In the genomic region with DNA sequence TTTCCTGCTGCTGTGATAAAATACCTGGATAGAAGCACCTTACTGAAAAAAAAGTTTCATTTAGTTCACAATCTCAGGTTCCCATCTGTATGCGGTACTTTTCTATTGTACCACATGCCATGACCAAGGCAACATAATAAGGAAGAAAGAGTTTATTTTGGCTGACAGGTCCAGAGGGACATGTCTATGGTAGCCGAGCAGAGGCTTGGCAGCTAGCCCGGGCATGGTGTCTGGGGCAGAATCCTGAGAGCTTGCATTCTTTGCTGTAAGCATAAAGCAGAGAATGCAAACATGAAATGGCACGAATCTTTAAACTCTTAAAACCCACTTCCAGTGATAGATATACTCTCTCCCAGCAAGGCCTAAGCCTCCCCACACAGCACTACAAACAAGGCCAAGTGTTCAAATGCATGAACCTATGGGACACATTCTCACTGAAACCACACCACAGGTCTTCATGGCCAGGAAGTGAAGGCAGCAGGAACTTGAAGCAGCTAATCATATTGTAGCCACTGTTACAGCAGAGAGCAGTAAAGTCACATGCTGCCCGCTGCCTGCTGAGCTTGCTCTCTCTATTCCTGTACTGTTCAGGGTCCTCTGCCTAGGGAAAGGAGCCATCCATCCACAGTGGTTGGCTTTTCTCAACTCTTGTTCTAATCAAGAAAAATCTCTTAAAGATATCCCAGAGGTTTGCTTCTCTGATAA, we compare ENCODE assay signal across 9 mouse cellular contexts. TPM values are rescaled to one million over a fixed set of nuclear protein-coding genes. Genes with fewer than 3 reads are reported as not detected.
DNase-seq lines count a peak whose midpoint lies in the region; ATAC-seq and TF ChIP-seq lines count a peak whose summit lies in the region.
"Had no signal": no experiment of that assay in that cellular context is flagged by ENCODE, and none has a peak within 500 bp of the region (broad histone marks: within the 10 kb centered on the region; RNA-seq: fewer than 3 reads in every experiment).

No protein-coding gene starts in this region.

- H3K4me2 ChIP-seq in stomach, postnatal 0 days (replicated peaks; ENCODE audit: low read depth): no peak overlapping the region; the same call in 1 of the 2 replicates

- H3K36me3 ChIP-seq in stomach, postnatal 0 days (ENCODE audit: control insufficient read depth, insufficient read depth, low read length): no peaks in the 10 kb centered on the region

- peak; percentile 45 for ATAC-seq in stomach, postnatal 0 days (ENCODE audit: low FRiP score, low TSS enrichment)
- no peak for ATAC-seq in monocyte, adult 5-6 weeks (replicated peaks; ENCODE audit: insufficient number of reproducible peaks, low FRiP score, low TSS enrichment, poor library complexity, severe bottlenecking)

- peak overlapping the region; percentile 38; the same call in 1 of the 2 replicates for H3K9ac ChIP-seq in stomach, postnatal 0 days (ENCODE audit: low read length)

- WGBS in stomach, postnatal 0 days: 35% methylated on average over 5 of the region's 5 CpGs

- TF ChIP-seq CTCF in stomach, postnatal 0 days (IDR thresholded peaks at IDR 0.05; ENCODE audit: low read depth): peak; percentile 29

- H3K4me1 ChIP-seq in stomach, postnatal 0 days (replicated peaks; ENCODE audit: control insufficient read depth, insufficient read depth): peaks cover 6% of the 10 kb centered on the region; the same call in 1 of the 2 replicates

- no peaks in the 10 kb centered on the region for H3K9me3 ChIP-seq in stomach, postnatal 0 days (ENCODE audit: control insufficient read depth, low read length)

- peak; percentile 52 for DNase-seq in adrenal gland, postnatal 14 days
- no peak for DNase-seq in adrenal gland, adult 8-10 months
- DNase-seq in thymus, postnatal 14 days: peak; percentile 24
- no peak for DNase-seq in thymus, adult 18-20 months
- DNase-seq in kidney, postnatal 10 days: peak; percentile 79
- no peak for DNase-seq in stomach, postnatal 0 days (ENCODE audit: low spot score)
- DNase-seq in thymus, postnatal 25 days: no peak

- H3K27me3 ChIP-seq in stomach, postnatal 0 days (ENCODE audit: control insufficient read depth, insufficient read depth, low read length): no peaks in the 10 kb centered on the region

- no peak for TF ChIP-seq EP300 in stomach, postnatal 0 days (optimal IDR thresholded peaks at IDR 0.05)

- H3K27ac ChIP-seq in stomach, postnatal 0 days (replicated peaks): peak overlapping the region; percentile 83

- no peak overlapping the region for H3K4me3 ChIP-seq in stomach, postnatal 0 days (ENCODE audit: low read depth, low read length)
- H3K4me3 ChIP-seq: myocyte had no signal

RNA-seq across cellular contexts. Expression of a gene that starts 22.2 kb away (rescaled TPM):
- total RNA-seq in adrenal gland, postnatal 14 days (2021): 34.3 and 38.9 TPM in 2 replicates
- total RNA-seq in adrenal gland, adult 8-10 months (2022): 10 to 100 TPM; 34.7 to 40.1 (median 36.8) TPM
- 28.8 and 31.0 TPM in 2 replicates for polyA plus RNA-seq in stomach, postnatal 0 days (2015; fragmentation: Nextera tagmentation; extraction: Ambion mirVana)
- total RNA-seq in monocyte, adult 5-6 weeks (2017): 59.1 to 69.4 TPM (median 63.9 TPM) in 3 replicates

RNA-seq across cellular contexts. Expression of a gene that starts 22.5 kb away (rescaled TPM):
- total RNA-seq in adrenal gland, postnatal 14 days (2021): 23.6 and 33.8 TPM in 2 replicates
- total RNA-seq in adrenal gland, adult 8-10 months (2022): 10 to 100 TPM; 20.9 to 24.7 (median 21.4) TPM
- polyA plus RNA-seq in stomach, postnatal 0 days (2015; fragmentation: Nextera tagmentation; extraction: Ambion mirVana): 18.7 and 19.3 TPM in 2 replicates
- total RNA-seq in monocyte, adult 5-6 weeks (2017): 153 to 230 TPM (median 169 TPM) in 3 replicates

RNA-seq across cellular contexts. Expression of a gene that starts 51.9 kb away (rescaled TPM):
- total RNA-seq in adrenal gland, postnatal 14 days (2021): 0.70 and 0.75 TPM in 2 replicates
- under 1 TPM in 3 of 4 experiments, not detected in 1; 0.17 to 0.26 (median 0.18) TPM for total RNA-seq in adrenal gland, adult 8-10 months (2022)
- 0.57 and 0.98 TPM in 2 replicates for polyA plus RNA-seq in stomach, postnatal 0 days (2015; fragmentation: Nextera tagmentation; extraction: Ambion mirVana)
- 1.6 TPM in 1 of 3 replicates, not detected in the others for total RNA-seq in monocyte, adult 5-6 weeks (2017)

Comparison
In these comparisons a context has a peak if more than half of its experiments do, and no peak if none do; other contexts are left out.
1. DNase-seq: peak in adrenal gland, postnatal 14 days (single experiment), thymus, postnatal 14 days (single experiment) and kidney, postnatal 10 days (single experiment); none in adrenal gland, adult 8-10 months (single experiment), thymus, adult 18-20 months (0 of 2), stomach, postnatal 0 days (single experiment) and thymus, postnatal 25 days (single experiment).